Mouse (Mus musculus) heart, adult 11 months (tissue): ENCODE data around the gene Fars2.

ENCODE experiments used
- DNase-seq: peaks from one replicate; pipeline ENCODE4 v3.0.0; 2022

Gene Fars2

GRCm38 (mm10) chr13:36720297-36721017, 603.2 kb downstream of the Fars2 start:
- DNase-seq, result peak; percentile 19

GRCm38 (mm10) chr13:36722309-36722708, 605.1 kb downstream of the Fars2 start:
- DNase-seq, result no peak

DNA sequence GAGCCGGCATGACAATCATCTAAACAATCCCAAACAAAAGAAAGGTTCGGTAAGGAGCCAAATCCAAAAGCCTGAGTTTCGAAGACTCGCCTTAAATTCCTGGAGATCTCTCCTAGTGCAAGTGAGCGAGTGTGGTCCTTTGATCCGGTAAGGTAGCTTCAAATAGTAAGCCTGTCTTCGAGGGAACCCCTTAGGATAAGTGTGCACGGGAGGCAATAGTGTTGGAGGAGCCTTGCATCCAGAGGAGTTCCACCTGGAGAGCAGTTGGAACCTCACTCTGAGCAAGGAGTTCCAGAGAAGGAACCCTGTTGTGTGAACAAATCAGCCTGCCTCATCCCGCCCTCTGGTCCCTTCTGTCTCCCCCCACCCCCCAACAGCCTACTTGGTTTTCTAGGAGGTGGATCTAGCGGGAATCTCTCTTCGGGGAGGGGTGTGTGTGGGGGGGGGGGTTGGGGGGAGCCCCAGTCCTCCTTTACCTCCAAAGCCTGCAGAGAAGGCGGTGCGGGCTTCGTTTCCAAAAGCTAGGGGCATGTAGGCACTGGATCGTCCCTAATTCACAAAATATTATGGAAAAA, 606.6 kb downstream of the Fars2 start:
- no peak for DNase-seq

DNA sequence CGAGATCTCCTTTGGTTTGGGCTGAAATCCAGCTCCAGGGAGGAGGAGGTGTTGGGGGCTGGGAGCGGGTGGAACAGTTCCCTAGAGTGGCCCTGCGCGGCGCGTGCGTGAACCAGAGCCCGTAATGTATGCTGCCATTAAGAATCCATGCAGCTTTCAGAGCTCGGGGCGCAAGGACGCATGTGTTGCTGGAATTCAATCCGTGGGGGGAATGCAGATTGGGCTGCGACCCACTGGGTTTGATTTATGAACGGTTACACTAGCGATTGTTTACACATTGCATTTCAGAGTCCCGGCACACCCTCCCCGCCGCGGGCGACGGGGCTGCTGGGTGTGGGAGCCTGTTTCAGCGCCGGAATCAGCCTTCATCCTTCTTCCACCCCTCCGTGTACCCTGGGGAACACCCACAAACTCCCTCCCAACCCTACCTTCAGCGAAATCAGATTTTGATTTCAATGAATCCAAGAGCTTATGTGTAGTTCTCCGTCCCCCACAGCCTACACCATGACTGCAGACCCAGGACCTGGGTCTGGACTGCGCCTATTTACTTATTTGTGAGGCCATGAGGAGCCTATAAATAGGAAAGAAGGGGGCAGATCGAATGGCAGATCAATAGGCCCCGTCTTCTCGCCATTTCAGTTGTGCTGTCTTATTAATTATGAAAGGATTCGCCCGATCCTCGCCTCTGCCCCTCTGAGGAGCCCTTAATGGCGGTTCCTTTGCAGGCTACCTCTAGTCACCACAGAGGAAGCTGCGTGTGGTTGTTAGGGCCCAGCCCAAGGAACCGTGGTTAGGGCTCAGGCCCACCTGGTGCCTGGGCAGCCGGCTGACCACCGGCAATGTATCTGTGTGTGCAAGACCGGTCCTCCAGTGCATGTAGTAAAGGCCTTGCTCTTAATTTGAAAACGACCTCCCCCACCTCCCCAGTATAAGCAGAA, 607.6 kb downstream of the Fars2 start:
- peak; percentile 88 for DNase-seq

DNA sequence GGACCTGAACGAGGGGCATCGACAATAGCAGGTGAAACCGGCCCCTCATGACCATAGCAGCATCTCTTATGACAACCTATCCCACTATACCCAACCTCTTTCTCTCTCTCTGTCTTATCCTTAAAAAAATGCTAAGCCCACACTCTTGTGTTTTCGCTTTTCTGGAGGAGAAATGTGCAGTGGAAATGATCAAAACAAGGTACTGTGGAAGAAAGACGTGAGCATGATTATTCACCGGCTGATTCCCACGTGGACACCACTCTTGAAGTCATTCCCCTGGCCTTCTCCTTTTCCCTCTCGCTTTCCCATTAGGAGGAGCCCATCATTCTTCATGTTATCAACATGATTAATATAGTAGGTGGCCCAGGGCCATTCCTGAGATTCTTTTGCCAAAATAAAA, 608.7 kb downstream of the Fars2 start:
- no peak for DNase-seq

- DNase-seq, result no peak
Measured at GRCm38 (mm10) chr13:36726551-36726950, 609.3 kb downstream of the Fars2 start.

DNA sequence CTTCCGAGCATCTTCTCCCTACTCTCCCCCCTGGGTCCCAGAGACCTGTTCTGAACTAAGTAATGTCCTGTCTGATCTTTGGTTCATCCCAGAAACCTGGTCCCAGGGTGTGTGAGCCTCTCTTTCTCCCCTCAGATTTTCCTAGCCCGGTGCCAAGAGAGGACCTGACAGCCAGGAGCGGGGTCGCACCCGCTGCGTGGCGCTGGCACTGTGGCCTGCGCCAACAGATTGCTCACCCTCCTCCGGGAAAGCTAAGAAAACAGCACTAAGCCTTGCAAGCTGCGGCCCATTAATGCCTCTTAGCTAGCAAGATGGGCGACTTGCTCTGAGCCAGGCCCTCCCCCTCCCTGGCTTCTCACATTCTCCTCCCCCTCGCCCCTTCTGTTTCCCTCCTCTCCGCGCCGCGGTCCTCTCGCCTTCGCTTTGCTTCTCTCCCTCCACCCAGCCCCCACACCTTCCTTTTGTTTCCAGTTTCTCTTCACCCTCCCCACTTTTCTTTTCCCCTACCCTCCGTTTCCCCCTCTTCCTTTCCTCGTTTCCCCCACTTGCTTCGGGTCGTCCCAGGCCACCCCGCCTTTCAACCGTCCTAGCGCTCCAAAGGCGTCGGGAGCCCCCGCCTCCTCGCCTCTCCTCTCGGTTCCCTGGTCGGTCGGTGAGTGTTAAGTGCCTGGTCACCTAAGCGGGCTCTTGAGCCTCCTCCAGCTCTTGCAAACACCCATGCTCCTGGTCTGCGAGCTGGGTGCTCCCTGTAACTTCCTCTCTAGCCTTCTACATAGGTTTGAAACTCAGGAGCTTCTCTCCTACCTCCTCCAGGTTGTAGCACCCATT, 610.0 kb downstream of the Fars2 start:
- peak; percentile 87 for DNase-seq

GRCm38 (mm10) chr13:36727779-36728470, 610.7 kb downstream of the Fars2 start:
- DNase-seq, result peak; percentile 39

GRCm38 (mm10) chr13:36728509-36728908, 611.3 kb downstream of the Fars2 start:
- peak; percentile 70 for DNase-seq

GRCm38 (mm10) chr13:36729731-36730340, 612.6 kb downstream of the Fars2 start:
- DNase-seq, result peak; percentile 86

GRCm38 (mm10) chr13:36730341-36730761, 613.1 kb downstream of the Fars2 start:
- DNase-seq, result peak; percentile 52

GRCm38 (mm10) chr13:36731016-36731930, 614.1 kb downstream of the Fars2 start:
- peak; percentile 90 for DNase-seq

DNA sequence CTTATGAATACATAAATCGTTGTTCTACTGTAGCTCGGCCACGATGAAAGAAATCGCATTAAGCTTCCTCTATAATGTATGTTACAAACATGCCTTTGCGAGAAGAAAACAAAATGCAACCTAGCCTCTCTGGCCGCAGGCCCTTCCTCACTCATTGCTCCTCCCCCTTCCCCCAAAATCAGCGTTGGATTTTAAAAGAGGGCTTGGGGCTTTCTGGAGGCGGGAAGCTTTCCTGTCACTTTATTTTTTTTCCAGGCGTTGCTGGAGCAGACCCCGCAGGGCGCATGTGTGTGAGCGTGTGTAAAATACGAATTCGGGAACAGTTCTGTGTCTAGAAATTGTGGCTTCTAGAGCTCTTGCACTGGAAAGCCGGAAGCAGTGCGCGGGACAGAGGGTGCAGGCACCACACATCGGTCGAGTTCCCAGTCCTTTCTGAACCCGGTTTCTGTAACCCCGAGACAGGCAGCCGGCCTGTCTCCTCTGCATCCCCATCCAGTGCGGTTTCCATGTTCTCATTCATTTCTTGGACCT, 614.8 kb downstream of the Fars2 start:
- DNase-seq, result peak; percentile 85

GRCm38 (mm10) chr13:36732891-36733490, 615.8 kb downstream of the Fars2 start:
- peak; percentile 27 for DNase-seq

GRCm38 (mm10) chr13:36733566-36733965, 616.4 kb downstream of the Fars2 start:
- DNase-seq, result peak; percentile 82

DNA sequence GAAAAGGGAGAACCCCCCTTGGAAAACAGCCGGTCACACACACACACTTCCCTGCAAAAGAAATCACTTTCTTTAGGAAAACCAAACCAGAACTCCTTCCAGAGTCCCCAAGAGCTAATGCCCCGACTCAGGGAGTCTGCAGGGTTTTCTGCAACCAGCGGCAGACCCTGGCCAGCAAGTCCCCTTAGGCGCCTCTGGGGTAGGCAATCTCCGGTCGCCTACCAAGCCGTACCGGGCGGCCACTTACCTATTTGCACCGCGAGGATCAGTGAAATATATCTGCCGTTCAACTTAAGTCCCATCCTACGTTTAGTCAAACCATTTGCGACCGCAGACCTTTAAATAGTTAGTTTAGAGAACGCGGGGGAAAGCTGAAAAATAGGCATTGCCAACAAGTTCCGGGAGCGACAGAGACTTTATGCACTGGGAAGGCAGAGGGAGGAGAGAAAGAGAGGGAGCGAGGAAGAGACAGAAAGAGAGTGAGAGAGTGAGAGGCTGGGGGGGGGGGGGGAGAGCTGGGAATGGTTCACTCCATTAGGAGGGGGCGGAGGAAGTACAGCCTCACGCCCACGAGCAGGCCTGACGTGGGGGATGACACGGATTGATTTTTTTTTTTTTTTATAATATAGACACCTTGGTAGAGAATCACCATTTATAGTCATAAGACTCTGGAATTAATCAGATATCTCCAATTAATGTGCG, 616.9 kb downstream of the Fars2 start:
- DNase-seq, result peak; percentile 79

GRCm38 (mm10) chr13:36734731-36735571, 617.7 kb downstream of the Fars2 start, which contains the start of gene Nrn1:
Gene Nrn1 (minus strand): TSS chr13:36735131.
- peak; percentile 89 for DNase-seq
